Mouse (Mus musculus): ENCODE data around the gene Plekhg1.

The Plekhg1 gene

GRCm38 (mm10) chr10:3888510-3888909, 148.3 kb downstream of the Plekhg1 start:
- no peak for DNase-seq (ENCODE audit: low read depth, low spot score)

DNA sequence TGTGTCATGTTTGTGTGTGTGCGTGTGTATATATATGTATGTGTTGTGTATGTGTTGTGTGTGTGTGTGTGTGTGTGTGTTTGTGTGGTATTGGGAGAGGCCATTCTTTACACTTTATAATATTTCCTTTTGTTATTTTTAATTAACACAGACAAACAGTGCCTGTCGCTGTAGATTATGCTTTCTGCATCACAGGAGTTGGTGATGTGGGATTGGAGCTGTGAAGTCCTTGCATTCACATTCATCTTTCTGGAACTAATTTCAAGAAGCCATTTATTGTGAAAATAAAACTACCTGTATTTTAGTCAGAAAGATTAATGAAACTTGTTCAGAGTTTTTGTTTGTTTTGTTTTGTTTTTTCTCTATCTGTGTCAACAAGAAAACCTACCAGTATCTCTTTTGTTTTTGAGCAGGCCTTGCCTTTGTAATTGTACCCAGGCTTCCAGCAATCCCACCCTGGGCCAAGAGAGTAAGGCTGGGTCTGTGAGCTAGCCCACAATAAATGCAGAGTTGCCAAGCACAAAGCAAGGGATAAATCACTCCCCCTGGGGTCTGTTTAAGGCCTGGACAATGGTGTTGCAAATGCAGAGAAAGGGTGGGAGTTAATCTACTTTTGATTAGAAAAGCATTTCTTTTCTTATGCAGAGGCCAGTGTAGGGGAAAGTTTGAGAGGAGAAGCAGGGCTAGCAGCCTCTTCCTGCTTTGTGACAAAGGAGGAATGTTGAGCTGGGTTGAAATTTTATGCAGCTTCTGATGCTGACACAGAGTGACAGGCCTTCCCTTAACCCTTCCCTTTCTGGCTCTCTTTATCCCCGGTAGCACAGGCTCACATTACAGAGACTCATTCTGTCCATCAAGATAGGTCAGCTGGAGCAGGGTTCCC, 151.5 kb downstream of the Plekhg1 start:
- DNase-seq (ENCODE audit: low read depth, low spot score), result no peak

GRCm38 (mm10) chr10:3892368-3892767, 152.2 kb downstream of the Plekhg1 start:
- no peak for DNase-seq (ENCODE audit: low read depth, low spot score)

GRCm38 (mm10) chr10:3898068-3898467, 157.9 kb downstream of the Plekhg1 start:
- DNase-seq (ENCODE audit: low read depth, low spot score), result no peak

DNA sequence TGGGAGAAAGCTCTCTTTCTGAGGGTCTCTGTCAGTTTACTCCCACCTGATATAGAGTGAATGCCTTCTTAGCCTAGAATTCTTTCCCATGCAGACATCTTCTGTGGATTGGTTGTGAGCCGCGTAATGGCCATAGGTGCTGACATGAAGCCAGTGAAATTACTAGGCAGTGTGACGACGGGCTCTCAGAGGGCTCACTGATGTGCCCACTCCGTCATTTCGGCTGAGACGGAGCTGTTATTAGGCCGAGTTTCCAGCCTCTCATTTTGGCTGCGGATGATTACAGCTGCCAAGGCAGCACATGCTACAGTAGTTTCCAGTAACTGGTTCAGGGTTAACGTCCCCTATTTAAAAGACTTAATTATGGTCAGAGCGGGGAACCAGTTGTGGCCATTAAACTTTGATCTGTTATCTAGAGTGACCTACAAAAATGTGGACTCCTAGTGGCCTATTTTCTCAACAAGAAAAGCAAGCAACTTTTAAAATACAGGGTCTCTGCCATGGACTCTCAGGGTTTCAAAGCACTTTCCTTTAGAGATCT, 160.3 kb downstream of the Plekhg1 start:
- no peak for DNase-seq (ENCODE audit: low read depth, low spot score)

- DNase-seq (ENCODE audit: low read depth, low spot score), result no peak
These were observed 165.6 kb downstream of the Plekhg1 start for GRCm38 (mm10) chr10:3905747-3906146.

- DNase-seq (ENCODE audit: low read depth, low spot score), result no peak
These were observed 173.9 kb downstream of the Plekhg1 start for GRCm38 (mm10) chr10:3914104-3914503.

DNA sequence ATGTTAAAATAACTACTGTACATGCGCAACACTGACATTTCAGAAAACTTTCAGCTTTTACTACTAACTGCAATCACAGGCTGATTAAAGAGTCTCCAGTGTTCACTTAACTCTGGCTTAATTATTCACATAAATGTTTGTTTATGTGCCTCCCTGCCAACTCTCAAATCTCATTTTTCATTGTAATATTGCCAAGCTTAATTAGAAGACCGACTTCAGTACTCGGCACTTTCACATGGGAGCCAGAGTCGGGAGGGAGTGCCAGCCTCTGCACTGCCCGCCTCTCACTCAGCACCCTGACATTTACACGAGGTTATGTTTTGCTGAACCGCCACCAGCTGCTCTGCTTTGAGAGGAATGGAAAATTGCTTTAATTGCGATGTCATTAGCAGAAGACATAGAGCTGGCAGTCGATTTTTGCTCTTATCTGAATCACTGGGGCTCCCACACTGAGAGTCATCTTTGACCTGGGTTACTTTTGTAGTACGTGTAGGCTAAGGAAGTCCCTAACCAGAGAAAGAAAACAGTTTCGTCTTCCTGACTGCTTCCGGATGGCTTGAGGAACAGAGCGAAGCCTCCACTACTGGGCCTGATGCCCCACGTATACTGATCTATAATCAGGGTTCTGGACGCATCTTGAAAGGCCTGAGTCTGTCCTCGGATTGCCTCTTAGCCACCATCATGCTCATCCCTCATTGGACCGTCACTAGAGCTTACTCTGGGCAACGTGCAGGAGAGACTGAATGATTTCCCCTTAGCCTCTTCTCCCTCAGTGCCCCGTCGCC, 180.4 kb downstream of the Plekhg1 start:
- no peak for DNase-seq (ENCODE audit: low read depth, low spot score)

GRCm38 (mm10) chr10:3928008-3928545, 187.9 kb downstream of the Plekhg1 start:
- DNase-seq (ENCODE audit: low read depth, low spot score), result no peak

DNA sequence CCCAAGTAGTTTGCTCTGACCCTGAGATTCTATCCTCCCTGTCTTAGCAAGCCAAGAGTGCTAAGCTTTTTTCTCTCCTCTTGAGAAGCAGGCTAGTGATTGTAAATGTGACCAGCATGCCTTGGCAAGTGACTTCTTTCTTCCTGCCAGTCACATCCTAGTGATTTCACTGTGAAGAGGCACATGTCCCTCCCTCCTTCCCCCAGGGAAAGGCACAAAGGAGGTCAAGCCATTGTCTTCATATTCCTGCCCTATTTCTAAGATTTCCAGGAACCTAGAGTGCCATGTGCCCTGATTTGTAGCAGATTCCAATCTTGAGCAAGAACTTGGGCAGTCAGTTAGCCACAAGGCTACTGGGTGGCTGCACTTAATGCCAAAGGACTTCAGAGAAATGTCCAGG, 191.7 kb downstream of the Plekhg1 start:
- no peak for DNase-seq (ENCODE audit: low read depth, low spot score)

DNA sequence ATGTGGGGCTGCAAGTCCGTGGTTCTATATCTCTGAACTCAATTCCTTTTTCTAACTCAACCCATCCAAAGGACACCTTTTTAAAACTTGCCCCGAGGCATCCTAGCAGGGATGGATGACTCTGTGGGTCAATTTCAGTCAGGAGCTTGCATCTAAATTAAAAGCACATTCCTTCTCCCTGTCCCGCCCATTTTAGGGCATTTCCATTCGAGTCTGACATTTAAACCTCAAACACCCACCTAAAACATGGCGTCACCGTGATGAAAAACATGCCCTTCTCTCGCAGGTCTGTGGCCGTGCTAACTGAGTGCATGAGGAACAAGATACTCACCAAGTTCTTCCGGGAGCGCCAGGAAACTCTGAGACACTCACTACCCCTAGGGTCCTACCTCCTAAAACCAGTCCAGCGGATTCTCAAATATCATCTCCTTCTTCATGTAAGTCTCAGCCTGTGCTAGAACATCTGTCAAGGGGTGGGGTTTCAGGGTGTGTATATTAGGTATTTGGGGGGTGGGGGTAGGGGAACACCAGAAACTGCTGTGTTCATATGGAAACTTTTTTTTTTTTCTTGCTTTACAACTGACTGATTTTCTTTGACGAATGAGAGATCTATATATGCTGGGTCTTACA, 193.3 kb downstream of the Plekhg1 start:
- DNase-seq (ENCODE audit: low read depth, low spot score), result no peak

GRCm38 (mm10) chr10:3936864-3937263, 196.7 kb downstream of the Plekhg1 start:
- no peak for DNase-seq (ENCODE audit: low read depth, low spot score)

- DNase-seq (ENCODE audit: low read depth, low spot score), result no peak
These were observed 199.9 kb downstream of the Plekhg1 start for GRCm38 (mm10) chr10:3939895-3940595.

- no peak for DNase-seq (ENCODE audit: low read depth, low spot score)
These were observed 200.4 kb downstream of the Plekhg1 start for GRCm38 (mm10) chr10:3940596-3940975.

DNA sequence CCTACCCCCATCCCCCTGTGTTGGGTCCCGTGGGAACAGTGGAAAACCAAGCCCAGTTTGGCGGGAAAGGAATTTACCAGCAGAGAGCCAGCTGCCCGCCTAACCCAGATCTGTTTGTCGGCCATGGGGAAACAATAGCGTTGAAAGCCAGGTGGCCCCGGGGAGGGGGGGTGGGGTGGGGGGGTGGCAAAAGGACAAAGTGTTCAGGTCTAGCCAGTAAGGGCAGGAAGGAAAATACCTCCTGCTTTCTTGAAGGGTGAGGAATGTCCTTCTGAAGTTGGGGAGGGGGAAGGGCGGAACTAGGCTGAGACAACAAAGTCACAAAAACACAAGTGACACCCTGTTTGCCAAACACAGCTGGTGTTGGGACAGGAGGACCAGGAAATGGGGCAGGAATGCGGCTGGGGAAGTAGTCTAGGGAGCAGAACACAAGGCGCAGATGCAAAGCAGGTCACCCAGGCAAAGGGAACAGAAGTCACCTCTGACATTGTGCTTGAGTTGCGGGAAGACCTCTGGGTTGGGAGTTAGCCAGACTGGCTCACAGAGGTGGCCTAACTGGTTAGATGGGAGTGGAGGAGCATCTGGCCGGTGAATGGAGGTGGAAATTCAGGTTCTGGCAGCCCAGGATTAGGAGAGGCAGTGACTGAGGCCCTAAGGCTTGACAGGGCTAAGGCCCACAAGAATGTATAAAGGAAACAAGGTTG, 201.0 kb downstream of the Plekhg1 start:
- DNase-seq (ENCODE audit: low read depth, low spot score), result no peak

DNA sequence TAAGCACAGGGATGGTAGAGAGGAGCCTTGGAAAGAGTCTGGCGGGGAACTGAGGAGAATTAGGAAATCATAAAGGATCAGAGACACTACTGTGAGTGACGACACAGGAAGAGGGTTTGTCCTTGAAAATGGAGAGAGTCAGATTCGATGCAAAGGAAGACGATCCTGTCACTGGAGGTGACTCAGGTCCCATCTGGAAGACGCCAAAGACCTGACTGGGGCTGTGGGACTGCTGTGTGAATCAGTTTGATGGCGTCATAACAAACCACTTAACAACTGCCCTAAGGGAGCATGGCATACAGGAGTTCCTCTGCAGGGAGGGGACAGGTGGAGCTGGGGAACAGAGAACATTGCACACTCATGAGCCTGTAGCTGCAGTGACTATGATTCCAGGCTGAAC, 202.1 kb downstream of the Plekhg1 start:
- no peak for DNase-seq (ENCODE audit: low read depth, low spot score)

GRCm38 (mm10) chr10:3943492-3944395, 203.6 kb downstream of the Plekhg1 start:
- peak; percentile 24 for DNase-seq (ENCODE audit: low read depth, low spot score)

DNA sequence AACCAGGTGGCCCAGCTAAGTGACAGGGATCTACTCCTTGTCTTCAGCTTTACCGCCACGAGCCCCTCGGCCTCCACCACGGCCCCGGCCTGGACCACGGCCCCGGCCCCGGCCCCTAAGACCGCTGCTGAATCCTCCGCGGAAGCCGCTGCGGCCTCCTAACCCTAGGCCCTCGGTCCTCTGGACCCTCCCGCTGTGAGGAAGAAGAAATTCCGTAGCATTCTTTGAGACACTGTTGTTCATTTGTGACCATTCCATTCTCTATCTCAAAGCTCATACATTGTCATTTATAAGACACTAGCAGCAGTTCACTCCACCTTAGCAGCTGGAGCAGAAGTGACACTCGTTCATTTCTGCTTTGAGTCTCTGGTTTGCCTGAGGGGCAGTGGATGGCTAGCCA, 206.7 kb downstream of the Plekhg1 start:
- no peak for DNase-seq (ENCODE audit: low read depth, low spot score)

GRCm38 (mm10) chr10:3947346-3947745, 207.2 kb downstream of the Plekhg1 start:
- DNase-seq (ENCODE audit: low read depth, low spot score), result no peak

Data from CD4-positive helper T cell, adult 2 months (primary cell).